Mouse (Mus musculus) myocyte (in vitro differentiated cells): ENCODE data around the gene Alox5. TPM values are rescaled to one million over a fixed set of nuclear protein-coding genes. Genes with fewer than 3 reads are reported as not detected.

Experiments used
- H3K27me3 ChIP-seq: one replicate; pipeline ENCODE4 v1.6.1; 2011; ENCODE audit not compliant: control insufficient read depth, insufficient read depth, insufficient read length
- H3K36me3 ChIP-seq: one replicate; pipeline ENCODE4 v1.6.1; 2011; ENCODE audit not compliant: control insufficient read depth, insufficient read depth
- H3K4me2 ChIP-seq: one replicate; pipeline ENCODE4 v1.6.1; 2011; ENCODE audit warnings: low read depth, control low read depth
- H3K4me3 ChIP-seq: one replicate; pipeline ENCODE4 v1.5.1; 2011; ENCODE audit warnings: mild to moderate bottlenecking, control low read depth, moderate library complexity
- H3K79me2 ChIP-seq: one replicate; pipeline ENCODE4 v1.6.1; 2011; ENCODE audit not compliant: control insufficient read depth, insufficient read depth
- H3ac ChIP-seq: one replicate; pipeline ENCODE4 v1.6.1; 2011; ENCODE audit not compliant: control insufficient read depth, insufficient read length
- CEBPB ChIP-seq: IDR thresholded peaks from 2 replicates; pipeline ENCODE4 v1.6.1; 2011; ENCODE audit warnings: mild to moderate bottlenecking, moderate library complexity; ENCODE audit not compliant: poor library complexity, insufficient read depth, severe bottlenecking
- E2F4 ChIP-seq: IDR thresholded peaks from one replicate; pipeline ENCODE4 v1.6.1; 2011; ENCODE audit warnings: mild to moderate bottlenecking, control low read depth, moderate library complexity; ENCODE audit not compliant: insufficient read depth
- MAX ChIP-seq: IDR thresholded peaks from one replicate; pipeline ENCODE4 v1.6.1; 2011; ENCODE audit warnings: low read depth, mild to moderate bottlenecking, control low read depth
- MYOD1 ChIP-seq, 3 experiments: IDR thresholded peaks; one replicate each; pipeline ENCODE4 v1.6.1; 2011; ENCODE audit warnings: control low read depth in 2 of 3, low read depth in 2 of 3, mild to moderate bottlenecking in 2 of 3, moderate library complexity in 1 of 3; ENCODE audit not compliant: insufficient read length in 2 of 3, control insufficient read depth in 1 of 3
- MYOG ChIP-seq, 3 experiments: IDR thresholded peaks; one replicate each; pipeline ENCODE4 v1.6.1; 2011; ENCODE audit warnings: control low read depth in 2 of 3, low read depth in 2 of 3, mild to moderate bottlenecking in 2 of 3; ENCODE audit not compliant: insufficient read length in 2 of 3, control insufficient read depth in 1 of 3, insufficient read depth in 1 of 3
- POLR2A ChIP-seq: IDR thresholded peaks from one replicate; pipeline ENCODE4 v1.6.1; 2011; ENCODE audit warnings: low read depth, mild to moderate bottlenecking, control low read depth, moderate library complexity; ENCODE audit not compliant: insufficient read length
- POLR2AphosphoS2 ChIP-seq: IDR thresholded peaks from one replicate; pipeline ENCODE4 v1.6.1; 2011; ENCODE audit warnings: low read depth, control low read depth; ENCODE audit not compliant: insufficient read length
- REST ChIP-seq: IDR thresholded peaks from one replicate; pipeline ENCODE4 v1.6.1; 2011; ENCODE audit warnings: mild to moderate bottlenecking, control low read depth, moderate library complexity; ENCODE audit not compliant: insufficient read depth, insufficient read length
- SRF ChIP-seq: IDR thresholded peaks from one replicate; pipeline ENCODE4 v1.6.1; 2011; ENCODE audit warnings: low read depth; ENCODE audit not compliant: control insufficient read depth, insufficient read length
- TCF12 ChIP-seq: IDR thresholded peaks from one replicate; pipeline ENCODE4 v1.6.1; 2011; ENCODE audit warnings: mild to moderate bottlenecking, control low read depth; ENCODE audit not compliant: poor library complexity, insufficient read depth, severe bottlenecking
- TCF3 ChIP-seq: IDR thresholded peaks from one replicate; pipeline ENCODE4 v1.6.1; 2011; ENCODE audit warnings: low read depth, control low read depth; ENCODE audit not compliant: insufficient read length
- USF1 ChIP-seq: IDR thresholded peaks from one replicate; pipeline ENCODE4 v1.6.1; 2011; ENCODE audit warnings: low read depth, mild to moderate bottlenecking, control low read depth, moderate library complexity
- polyA plus RNA-seq: library from polyadenylated mRNA; unstranded; fragments of >200 nt; fragmentation: generic; extraction: Trizol; gene quantifications from one replicate; pipeline ENCODE4 v1.2.1, GENCODE M21; 2012; ENCODE audit warnings: missing spikeins

Alox5 gene
- polyA plus RNA-seq, 1 experiment = 21.7 TPM

DNA sequence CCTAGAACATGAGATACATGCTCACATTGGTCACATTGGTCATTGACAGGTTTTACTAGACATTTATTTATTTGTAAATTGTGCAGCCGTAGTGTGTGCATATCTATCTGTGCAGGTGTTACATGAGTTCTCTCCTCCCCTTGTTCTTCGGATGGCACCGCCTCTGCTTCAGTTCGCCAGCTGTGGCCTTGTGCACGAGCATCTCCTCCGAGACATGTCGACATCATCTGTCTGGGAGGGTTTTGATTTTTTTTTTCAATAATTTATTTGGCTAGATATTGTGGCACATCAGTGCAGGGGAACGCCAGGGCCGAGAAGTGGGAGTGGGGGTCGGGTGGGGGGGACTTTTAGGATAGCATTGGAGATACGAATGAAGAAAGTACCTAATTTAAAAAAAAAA is 93.0 kb downstream of the Alox5 start:
- Histone ChIP-seq H3K27me3 (no peaks in the 10 kb centered on the region), H3ac (no peak overlapping the region), H3K36me3 (no peaks in the 10 kb centered on the region), H3K4me2 (no peak overlapping the region), H3K4me3 (no peak overlapping the region), H3K79me2 (peaks cover 28% of the 10 kb centered on the region)
- TF ChIP-seq POLR2AphosphoS2 (no peak), POLR2A (no peak)

DNA sequence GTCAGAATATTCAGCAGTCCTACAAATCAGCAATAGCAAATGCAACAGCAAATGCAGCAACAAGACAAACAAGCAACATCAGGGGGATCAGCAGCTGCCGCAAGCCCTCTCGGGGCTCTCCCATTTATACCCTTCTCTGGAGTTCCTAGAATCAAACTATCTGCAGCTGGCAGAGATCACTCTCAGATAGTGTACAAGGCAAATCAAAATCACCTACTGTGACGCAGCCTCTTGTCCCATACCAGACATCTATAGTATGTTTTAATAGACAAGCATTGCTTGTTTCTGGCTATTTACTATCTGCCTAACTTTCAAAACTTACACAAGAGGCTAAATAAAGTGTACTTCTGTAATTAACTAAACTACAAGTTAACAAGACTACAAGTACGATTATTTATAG is 99.0 kb downstream of the Alox5 start:
- Histone ChIP-seq H3K4me3 (no peak overlapping the region), H3K27me3 (no peaks in the 10 kb centered on the region), H3ac (no peak overlapping the region), H3K4me2 (no peak overlapping the region), H3K79me2 (peaks cover 28% of the 10 kb centered on the region), H3K36me3 (no peaks in the 10 kb centered on the region)
- no peak for TF ChIP-seq TCF12
- TF ChIP-seq CEBPB = no peak

- TF ChIP-seq CEBPB (no peak), E2F4 (no peak), USF1 (no peak), POLR2A (no peak), MAX (no peak), SRF (no peak), TCF12 (no peak), REST (no peak), TCF3 (no peak), MYOD1 (IDR thresholded peaks at IDR 0.05; ENCODE audit: control insufficient read depth in 1 of 3, insufficient read length in 2 of 3, low read depth in 2 of 3) (no peak), POLR2AphosphoS2 (no peak), MYOG (IDR thresholded peaks at IDR 0.05; ENCODE audit: control insufficient read depth in 1 of 3, insufficient read depth in 1 of 3, insufficient read length in 2 of 3, low read depth in 2 of 3) (no peak)
- Histone ChIP-seq H3K79me2 (peaks cover 31% of the 10 kb centered on the region), H3K36me3 (no peaks in the 10 kb centered on the region), H3K4me2 (no peak overlapping the region), H3K27me3 (no peaks in the 10 kb centered on the region), H3K4me3 (no peak overlapping the region), H3ac (no peak overlapping the region)
Observed at GRCm38 (mm10) chr6:116361463-116361862, 99.5 kb downstream of the Alox5 start.

Other genes with a start within 250 kb of the Alox5 start
- gene Zfand4, start 197.0 kb downstream of the Alox5 start, polyA plus RNA-seq = 2.1 TPM
- 38.8 TPM for gene March8, start 123.2 kb downstream of the Alox5 start, polyA plus RNA-seq
- not detected for gene Olfr211, start 27.9 kb upstream of the Alox5 start, polyA plus RNA-seq
- gene Olfr212, start 45.3 kb upstream of the Alox5 start, polyA plus RNA-seq = not detected
- gene Olfr213, start 77.3 kb upstream of the Alox5 start, polyA plus RNA-seq = not detected
- gene Gm5580, start 90.0 kb upstream of the Alox5 start, polyA plus RNA-seq = 0.48 TPM
- not detected for gene Olfr214, start 93.1 kb upstream of the Alox5 start, polyA plus RNA-seq
- 0.14 TPM for gene Olfr215, start 123.0 kb upstream of the Alox5 start, polyA plus RNA-seq
- gene Zfp422, start 167.8 kb upstream of the Alox5 start, polyA plus RNA-seq = 5.2 TPM
- 12.0 TPM for gene Depp1, start 189.4 kb upstream of the Alox5 start, polyA plus RNA-seq
- 0.86 TPM for gene Rassf4, start 212.8 kb upstream of the Alox5 start, polyA plus RNA-seq